Mouse (Mus musculus) ovary, adult 18-20 months (tissue): ENCODE measurements around the gene Cdkn2aipnl.
A peak's percentile ranks its signal among the peaks of the same experiment; 100 is the strongest.

Source experiments
- DNase-seq: peaks from one replicate; pipeline ENCODE4 v3.0.0; 2022; ENCODE audit warnings: low spot score, mixed read lengths

The Cdkn2aipnl gene

DNA sequence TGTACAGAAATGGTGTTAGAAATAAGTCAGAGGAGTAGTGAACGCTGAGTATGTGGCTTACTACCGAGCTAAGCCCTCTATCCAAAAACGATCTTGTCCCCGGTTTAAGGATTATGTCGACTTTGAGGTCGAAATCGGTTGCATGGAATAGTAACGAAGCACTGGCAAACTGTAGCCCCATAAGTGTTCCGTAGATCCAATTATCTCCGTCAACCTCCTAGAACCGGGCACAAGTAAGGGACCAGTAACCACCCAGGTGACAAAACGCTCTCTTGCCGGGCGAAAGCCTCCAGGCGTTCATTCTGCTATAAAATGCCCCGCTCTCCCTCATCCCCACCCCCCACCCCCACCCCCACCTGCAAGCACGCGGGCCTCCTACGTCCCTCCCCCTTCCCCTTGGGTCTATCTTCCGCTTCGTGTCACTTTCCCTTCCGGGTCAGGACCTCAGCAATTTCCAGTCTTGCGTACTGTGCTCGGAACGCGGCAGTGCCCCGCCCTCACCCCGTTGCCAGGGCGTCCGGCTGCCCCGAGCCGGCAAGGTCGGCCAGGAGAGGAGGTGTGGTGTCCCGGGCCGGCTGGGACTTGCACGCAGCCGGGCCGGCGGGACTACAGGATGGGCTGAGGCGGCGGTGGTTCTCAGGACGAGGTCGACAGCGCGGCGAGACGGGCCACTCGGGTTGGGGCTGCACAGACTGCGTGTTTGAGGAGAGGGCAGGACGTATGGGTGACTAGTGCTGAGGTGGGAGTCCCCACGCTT is 36.5 kb downstream of the Cdkn2aipnl start, which contains the start of gene Cdkl3:
Gene Cdkl3 (plus strand): TSS at position 450 of the 757 bp plus-strand sequence.
- peak; percentile 94 for DNase-seq

GRCm38 (mm10) chr11:52005586-52005985 is 38.1 kb downstream of the Cdkn2aipnl start:
- DNase-seq, result no peak

DNA sequence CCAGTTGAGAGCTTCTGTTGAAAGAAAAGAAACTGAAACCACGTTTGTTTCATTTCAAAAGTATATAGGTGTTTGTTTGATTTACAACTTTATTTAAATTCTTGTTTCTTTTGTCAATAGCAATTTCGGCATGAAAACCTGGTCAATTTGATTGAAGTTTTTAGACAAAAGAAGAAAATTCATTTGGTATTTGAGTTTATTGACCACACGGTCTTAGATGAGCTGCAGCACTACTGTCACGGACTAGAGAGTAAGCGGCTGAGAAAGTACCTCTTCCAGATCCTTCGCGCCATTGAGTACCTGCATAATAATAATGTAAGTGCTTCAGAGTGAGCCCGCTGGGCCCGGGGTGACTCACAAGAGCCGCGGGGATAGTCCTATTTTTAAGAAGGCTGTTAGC is 43.5 kb downstream of the Cdkn2aipnl start:
- no peak for DNase-seq

- no peak for DNase-seq
These were observed 44.1 kb downstream of the Cdkn2aipnl start for GRCm38 (mm10) chr11:52011541-52011940.

GRCm38 (mm10) chr11:52018217-52018616 is 50.8 kb downstream of the Cdkn2aipnl start:
- DNase-seq, result no peak
